Mouse (Mus musculus) gastrocnemius, adult 18-20 months (tissue): Measurements from ENCODE around the gene Traf2. TPM values are rescaled to one million over a fixed set of nuclear protein-coding genes. Genes with fewer than 3 reads are reported as not detected.

ENCODE experiments used
- total RNA-seq, 2 experiments: library from RNA; stranded (reverse); gene quantifications; 2 replicates each; pipeline ENCODE4 v1.2.3; 2021

Gene Traf2
- total RNA-seq, 2 experiments from 2014 or later, result 13.7 to 15.1 TPM

Other genes starting within 250 kb of the Traf2 start
- not detected for gene Grin1, start 227.8 kb downstream of the Traf2 start, total RNA-seq
- 10 to 100 TPM; 14.0 to 15.2 TPM for gene Man1b1, start 214.6 kb downstream of the Traf2 start, total RNA-seq
- 10 to 100 TPM; 15.2 to 17.9 TPM for gene Dpp7, start 190.6 kb downstream of the Traf2 start, total RNA-seq
- gene Uap1l1, start 181.3 kb downstream of the Traf2 start, total RNA-seq, result 1 to 10 TPM; 3.8 to 5.7 TPM
- gene Sapcd2, start 174.6 kb downstream of the Traf2 start, total RNA-seq, result not detected
- 1 to 10 TPM; 6.2 to 8.3 TPM for gene Entpd2, start 151.1 kb downstream of the Traf2 start, total RNA-seq
- 10 to 100 TPM; 15.8 to 19.0 TPM for gene Npdc1, start 147.6 kb downstream of the Traf2 start, total RNA-seq
- gene Fut7, start 123.7 kb downstream of the Traf2 start, total RNA-seq, result not detected
- 10 to 100 TPM; 14.1 to 15.5 TPM for gene Abca2, start 118.2 kb downstream of the Traf2 start, total RNA-seq
- gene Clic3, start 90.1 kb downstream of the Traf2 start, total RNA-seq, result 1 to 10 TPM in 1 of 2 experiments, under 1 TPM in 1; 0.39 to 1.0 TPM
- gene Paxx, start 85.8 kb downstream of the Traf2 start, total RNA-seq, result 10 to 100 TPM; 13.7 to 15.1 TPM
- gene Ptgds, start 76.9 kb downstream of the Traf2 start, total RNA-seq, result not detected
- not detected for gene Lcn12, start 53.0 kb downstream of the Traf2 start, total RNA-seq
- gene Fbxw5, start 46.2 kb downstream of the Traf2 start, total RNA-seq, result 10 to 100 TPM; 81.5 to 84.3 TPM
- 1 to 10 TPM; 2.0 to 2.1 TPM for gene C8g, start 45.2 kb downstream of the Traf2 start, total RNA-seq
- gene Edf1, start 10.9 kb upstream of the Traf2 start, total RNA-seq, result 100 to 1,000 TPM; 179 to 182 TPM
- under 1 TPM; 0.12 to 0.34 TPM for gene Mamdc4, start 27.9 kb upstream of the Traf2 start, total RNA-seq
- 10 to 100 TPM; 54.6 to 57.5 TPM for gene Phpt1, start 28.3 kb upstream of the Traf2 start, total RNA-seq
- not detected for gene Ajm1, start 34.8 kb upstream of the Traf2 start, total RNA-seq
- gene Rabl6, start 61.6 kb upstream of the Traf2 start, total RNA-seq, result 10 to 100 TPM; 75.3 to 82.5 TPM
- not detected for gene Ccdc183, start 70.7 kb upstream of the Traf2 start, total RNA-seq
- 10 to 100 TPM; 17.1 to 17.3 TPM for gene Tmem141, start 75.1 kb upstream of the Traf2 start, total RNA-seq
- 1 to 10 TPM; 2.4 to 3.0 TPM for gene Fcna, start 81.1 kb upstream of the Traf2 start, total RNA-seq
- 1 to 10 TPM; 4.5 to 5.0 TPM for gene Lcn8, start 106.2 kb upstream of the Traf2 start, total RNA-seq
- gene Lcn5, start 111.0 kb upstream of the Traf2 start, total RNA-seq, result not detected
- gene Lcn6, start 129.8 kb upstream of the Traf2 start, total RNA-seq, result not detected
- gene Lcn10, start 135.8 kb upstream of the Traf2 start, total RNA-seq, result not detected
- gene Obp2a, start 153.1 kb upstream of the Traf2 start, total RNA-seq, result not detected
- 10 to 100 TPM; 15.6 to 16.3 TPM for gene Bmyc, start 159.8 kb upstream of the Traf2 start, total RNA-seq
- gene Obp2b, start 190.1 kb upstream of the Traf2 start, total RNA-seq, result not detected
- not detected for gene Lcn3, start 218.6 kb upstream of the Traf2 start, total RNA-seq
- not detected for gene Lcn11, start 230.1 kb upstream of the Traf2 start, total RNA-seq
- not detected for gene Gm13539, start 235.3 kb upstream of the Traf2 start, total RNA-seq